Mouse (Mus musculus) embryonic fibroblast, embryonic 13.5 days (primary cell): ENCODE data around the gene Hipk1.

Experiments
- CTCF ChIP-seq: IDR thresholded peaks from 2 replicates; pipeline ENCODE4 v1.5.1; 2011; ENCODE audit warnings: mild to moderate bottlenecking, control low read depth, low read length, moderate library complexity, borderline replicate concordance; ENCODE audit not compliant: insufficient read depth
- POLR2A ChIP-seq: IDR thresholded peaks from 2 replicates; pipeline ENCODE4 v1.6.1; 2011; ENCODE audit warnings: low read depth, mild to moderate bottlenecking, control low read depth, low read length, moderate library complexity

DNA sequence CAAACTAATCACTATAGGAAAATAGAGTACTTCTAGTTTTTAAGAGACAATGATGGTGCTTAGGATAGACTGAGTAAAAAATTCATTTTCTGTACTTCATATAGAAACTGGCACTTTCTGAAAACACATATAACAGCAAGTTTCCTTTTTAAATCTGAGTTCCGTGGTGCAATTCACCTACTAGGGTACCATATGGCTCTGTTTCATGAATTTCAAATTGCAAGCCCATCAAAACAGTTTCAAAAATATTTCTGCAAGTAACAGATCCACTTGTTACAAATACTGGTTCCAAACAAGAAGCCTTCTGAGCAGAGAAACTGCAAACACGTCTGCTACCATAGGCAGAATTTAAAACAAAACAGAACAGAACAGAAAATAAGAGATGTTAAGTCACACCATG lies 39.8 kb downstream of the Hipk1 start:
- no peak for TF ChIP-seq POLR2A
- TF ChIP-seq CTCF: no peak
